8 mouse cellular contexts compared by ENCODE assay signal in the genomic region with DNA sequence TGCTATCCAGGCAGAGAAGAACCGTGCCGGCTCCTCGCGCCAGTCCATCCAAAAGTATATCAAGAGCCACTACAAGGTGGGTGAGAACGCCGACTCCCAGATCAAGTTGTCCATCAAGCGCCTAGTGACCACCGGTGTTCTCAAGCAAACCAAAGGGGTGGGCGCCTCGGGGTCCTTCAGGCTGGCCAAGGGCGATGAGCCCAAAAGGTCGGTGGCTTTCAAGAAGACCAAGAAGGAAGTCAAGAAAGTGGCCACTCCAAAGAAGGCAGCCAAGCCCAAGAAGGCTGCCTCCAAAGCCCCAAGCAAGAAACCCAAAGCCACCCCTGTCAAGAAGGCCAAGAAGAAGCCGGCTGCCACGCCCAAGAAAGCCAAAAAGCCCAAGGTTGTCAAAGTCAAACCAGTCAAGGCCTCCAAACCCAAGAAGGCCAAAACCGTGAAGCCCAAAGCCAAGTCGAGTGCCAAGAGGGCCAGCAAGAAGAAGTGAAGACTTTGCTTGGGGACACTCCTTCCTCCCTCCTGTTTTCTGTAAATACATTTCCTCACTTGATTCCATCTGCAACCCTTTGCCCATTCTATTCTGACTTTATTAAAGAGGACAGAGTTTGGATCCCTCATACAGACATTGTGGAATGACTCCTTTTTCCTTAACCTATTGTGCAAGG. TPM values are rescaled to one million over a fixed set of nuclear protein-coding genes. Genes with fewer than 3 reads are reported as not detected.
DNase-seq lines count a peak whose midpoint lies in the region; ATAC-seq lines count a peak whose summit lies in the region.

No protein-coding gene starts in this region.

- intact Hi-C loops in left cerebral cortex, postnatal 4 days (cut with DNase I), result no loop called here

- H3K27me3 ChIP-seq in hindbrain, embryonic 14.5 days (ENCODE audit: control insufficient read depth, insufficient read depth, low read length), result 0 out of 2 replicates have a peak, but pooled peaks cover 6% of the 10 kb centered on the region
- no peaks in the 10 kb centered on the region for H3K27me3 ChIP-seq in midbrain, embryonic 16.5 days (ENCODE audit: control insufficient read depth, insufficient read depth, low read depth, low read length)

- H3K4me2 ChIP-seq in hindbrain, embryonic 14.5 days (replicated peaks), result peak overlapping the region; percentile 73
- H3K4me2 ChIP-seq in midbrain, embryonic 16.5 days (ENCODE audit: low read length), result peak overlapping the region; percentile 99

- peaks cover 5% of the 10 kb centered on the region for H3K4me1 ChIP-seq in brown adipose tissue, adult 24 weeks (ENCODE audit: control insufficient read depth, insufficient read depth, insufficient read length, low read length)
- H3K4me1 ChIP-seq in hindbrain, embryonic 14.5 days (replicated peaks; ENCODE audit: control insufficient read depth, insufficient read depth, low read length), result peaks cover 31% of the 10 kb centered on the region
- H3K4me1 ChIP-seq in midbrain, embryonic 16.5 days (ENCODE audit: control insufficient read depth, insufficient read depth, low read length), result peaks cover 38% of the 10 kb centered on the region

- H3K9me3 ChIP-seq in hindbrain, embryonic 14.5 days (ENCODE audit: control insufficient read depth, low read length), result no peaks in the 10 kb centered on the region
- no peaks in the 10 kb centered on the region for H3K9me3 ChIP-seq in midbrain, embryonic 16.5 days (replicated peaks; ENCODE audit: control insufficient read depth, low read length, poor library complexity, severe bottlenecking)

- H3K27ac ChIP-seq in brown adipose tissue, adult 24 weeks (replicated peaks; ENCODE audit: low read depth, low read length), result peak overlapping the region; percentile 97
- peak overlapping the region; percentile 92 for H3K27ac ChIP-seq in hindbrain, embryonic 14.5 days
- peak overlapping the region; percentile 93 for H3K27ac ChIP-seq in midbrain, embryonic 16.5 days (ENCODE audit: low read length)

- WGBS in hindbrain, embryonic 14.5 days, result 30% methylated on average over 16 of the region's 16 CpGs
- 26% methylated on average over 16 of the region's 16 CpGs for WGBS in midbrain, embryonic 16.5 days

- peak overlapping the region; percentile 94 for H3K9ac ChIP-seq in hindbrain, embryonic 14.5 days
- H3K9ac ChIP-seq in midbrain, embryonic 16.5 days (ENCODE audit: low read depth, low read length), result peak overlapping the region; percentile 97

- H3K36me3 ChIP-seq in hindbrain, embryonic 14.5 days (replicated peaks; ENCODE audit: control insufficient read depth, insufficient read depth), result no peaks in the 10 kb centered on the region
- H3K36me3 ChIP-seq in midbrain, embryonic 16.5 days (ENCODE audit: control insufficient read depth, insufficient read depth, low read length), result no peaks in the 10 kb centered on the region

- peak overlapping the region; percentile 97 for H3K4me3 ChIP-seq in brown adipose tissue, adult 24 weeks (ENCODE audit: insufficient read depth, low read depth, low read length)
- peak overlapping the region; percentile 61 for H3K4me3 ChIP-seq in hindbrain, embryonic 14.5 days (replicated peaks; ENCODE audit: low read length)
- peak overlapping the region; percentile 71 for H3K4me3 ChIP-seq in midbrain, embryonic 16.5 days (ENCODE audit: low read depth, low read length)

- ATAC-seq in hindbrain, embryonic 14.5 days (ENCODE audit: low FRiP score), result no peak
- ATAC-seq in midbrain, embryonic 16.5 days, result no peak
- no peak for ATAC-seq in granulocyte monocyte progenitor cell, adult 5-6 weeks (replicated peaks; ENCODE audit: poor library complexity, severe bottlenecking)

- peak; percentile 38 for DNase-seq in kidney, postnatal 14 days
- DNase-seq in kidney, postnatal 10 days, result no peak
- DNase-seq in hindbrain, embryonic 14.5 days (ENCODE audit: low spot score), result no peak
- DNase-seq in left cerebral cortex, postnatal 4 days, result no peak
- no peak for DNase-seq in natural killer cell, adult 2 months (ENCODE audit: low spot score in 2 of 2)

RNA-seq across cellular contexts. Expression of a gene that starts 0.7 kb away (rescaled TPM):
- 128 and 153 TPM in 2 replicates for polyA plus RNA-seq in brown adipose tissue, adult 24 weeks (2012; ENCODE audit: insufficient read depth, insufficient read length, missing spikeins)
- polyA plus RNA-seq in hindbrain, embryonic 14.5 days (2014; fragmentation: Nextera tagmentation; extraction: Ambion mirVana), result 74.8 and 75.7 TPM in 2 replicates
- polyA plus RNA-seq in midbrain, embryonic 16.5 days (2015; fragmentation: Nextera tagmentation; extraction: Ambion mirVana), result 167 and 180 TPM in 2 replicates
- total RNA-seq in left cerebral cortex, postnatal 4 days (2021), result 10 to 100 TPM; 84.8 to 94.8 TPM
- 10.6 and 17.0 TPM in 2 replicates for total RNA-seq in granulocyte monocyte progenitor cell, adult 5-6 weeks (2014; fragmentation: Nextera tagmentation)
- total RNA-seq in granulocyte monocyte progenitor cell, adult 5-6 weeks (2017), result 19.6 and 24.4 TPM in 2 replicates

RNA-seq across cellular contexts. Expression of a gene that starts 12.7 kb away (rescaled TPM):
- polyA plus RNA-seq in brown adipose tissue, adult 24 weeks (2012; ENCODE audit: insufficient read depth, insufficient read length, missing spikeins), result not detected in 2 replicates
- polyA plus RNA-seq in hindbrain, embryonic 14.5 days (2014; fragmentation: Nextera tagmentation; extraction: Ambion mirVana), result not detected in 2 replicates
- not detected in 2 replicates for polyA plus RNA-seq in midbrain, embryonic 16.5 days (2015; fragmentation: Nextera tagmentation; extraction: Ambion mirVana)
- total RNA-seq in left cerebral cortex, postnatal 4 days (2021), result 1 to 10 TPM in 1 of 2 experiments, not detected in 1; 1.0 TPM
- total RNA-seq in granulocyte monocyte progenitor cell, adult 5-6 weeks (2014; fragmentation: Nextera tagmentation), result 0.73 TPM in 1 of 2 replicates, not detected in the other
- 0.65 and 2.1 TPM in 2 replicates for total RNA-seq in granulocyte monocyte progenitor cell, adult 5-6 weeks (2017)

RNA-seq across cellular contexts. Expression of a gene that starts 33.7 kb away (rescaled TPM):
- 5.7 and 8.7 TPM in 2 replicates for polyA plus RNA-seq in brown adipose tissue, adult 24 weeks (2012; ENCODE audit: insufficient read depth, insufficient read length, missing spikeins)
- polyA plus RNA-seq in hindbrain, embryonic 14.5 days (2014; fragmentation: Nextera tagmentation; extraction: Ambion mirVana), result 42.2 and 53.1 TPM in 2 replicates
- polyA plus RNA-seq in midbrain, embryonic 16.5 days (2015; fragmentation: Nextera tagmentation; extraction: Ambion mirVana), result 54.4 and 57.8 TPM in 2 replicates
- 10 to 100 TPM; 25.5 to 27.2 TPM for total RNA-seq in left cerebral cortex, postnatal 4 days (2021)
- total RNA-seq in granulocyte monocyte progenitor cell, adult 5-6 weeks (2014; fragmentation: Nextera tagmentation), result 14.5 and 21.9 TPM in 2 replicates
- 14.0 and 20.8 TPM in 2 replicates for total RNA-seq in granulocyte monocyte progenitor cell, adult 5-6 weeks (2017)

RNA-seq across cellular contexts. Expression of a gene that starts 46.0 kb away (rescaled TPM):
- 177 and 198 TPM in 2 replicates for polyA plus RNA-seq in brown adipose tissue, adult 24 weeks (2012; ENCODE audit: insufficient read depth, insufficient read length, missing spikeins)
- polyA plus RNA-seq in hindbrain, embryonic 14.5 days (2014; fragmentation: Nextera tagmentation; extraction: Ambion mirVana), result 170 and 177 TPM in 2 replicates
- 165 TPM in 2 replicates for polyA plus RNA-seq in midbrain, embryonic 16.5 days (2015; fragmentation: Nextera tagmentation; extraction: Ambion mirVana)
- total RNA-seq in left cerebral cortex, postnatal 4 days (2021), result 100 to 1,000 TPM; 116 to 122 TPM
- total RNA-seq in granulocyte monocyte progenitor cell, adult 5-6 weeks (2014; fragmentation: Nextera tagmentation), result 228 and 235 TPM in 2 replicates
- 310 and 312 TPM in 2 replicates for total RNA-seq in granulocyte monocyte progenitor cell, adult 5-6 weeks (2017)
